In the genomic region with DNA sequence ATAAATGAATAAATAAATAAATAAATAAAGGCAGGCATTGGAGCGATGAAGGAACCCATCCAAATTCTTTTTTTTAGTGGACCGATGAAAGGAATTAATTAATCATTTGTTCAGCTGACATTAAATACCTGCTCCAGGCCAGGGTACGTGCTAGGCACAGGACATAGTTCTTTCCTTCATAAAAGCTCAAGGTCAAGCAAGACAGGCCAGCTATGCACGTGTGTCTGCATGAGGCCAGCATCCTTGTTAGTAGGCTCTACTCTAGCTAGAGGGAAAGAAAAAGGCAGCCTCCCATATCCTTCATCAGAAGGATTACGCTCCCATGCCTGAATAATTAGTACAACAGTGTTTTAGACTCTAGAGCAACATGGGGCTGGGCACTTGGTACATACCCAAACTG, we compare ENCODE assay signal across 24 mouse cellular contexts. TPM values are rescaled to one million over a fixed set of nuclear protein-coding genes. Genes with fewer than 3 reads are reported as not detected.
DNase-seq lines count a peak whose midpoint lies in the region; ATAC-seq lines count a peak whose summit lies in the region.
"Had no signal": no experiment of that assay in that cellular context is flagged by ENCODE, and none has a peak within 500 bp of the region (broad histone marks: within the 10 kb centered on the region; RNA-seq: fewer than 3 reads in every experiment).

No protein-coding gene starts in this region.

- H3K27ac ChIP-seq in kidney, embryonic 16.5 days (ENCODE audit: low read length), result no peak overlapping the region
- H3K27ac ChIP-seq: embryonic facial prominence, embryonic 12.5 days; embryonic facial prominence, embryonic 15.5 days; gastrocnemius, adult 2 months; hindbrain, embryonic 12.5 days; hindbrain, embryonic 15.5 days had no signal

- H3K36me3 ChIP-seq in kidney, embryonic 16.5 days (ENCODE audit: insufficient read depth, low read length), result no peaks in the 10 kb centered on the region
- H3K36me3 ChIP-seq: embryonic facial prominence, embryonic 12.5 days; embryonic facial prominence, embryonic 15.5 days; G1E; hindbrain, embryonic 12.5 days; hindbrain, embryonic 15.5 days had no signal

- no peak for ATAC-seq in kidney, embryonic 16.5 days (ENCODE audit: low FRiP score, low TSS enrichment)
- ATAC-seq: forebrain, embryonic 14.5 days; forebrain, postnatal 0 days; Patski had no signal

- no peaks in the 10 kb centered on the region for H3K4me1 ChIP-seq in kidney, embryonic 16.5 days (ENCODE audit: insufficient read depth, low read length)
- H3K4me1 ChIP-seq: hindbrain, embryonic 12.5 days; hindbrain, embryonic 15.5 days had no signal

- no peaks in the 10 kb centered on the region for H3K9me3 ChIP-seq in kidney, embryonic 16.5 days (ENCODE audit: low read length)
- H3K9me3 ChIP-seq: embryonic facial prominence, embryonic 12.5 days; embryonic facial prominence, embryonic 15.5 days; G1E; hindbrain, embryonic 12.5 days; hindbrain, embryonic 15.5 days had no signal

- no peak overlapping the region for H3K9ac ChIP-seq in kidney, embryonic 16.5 days (replicated peaks; ENCODE audit: low read length)
- H3K9ac ChIP-seq: embryonic facial prominence, embryonic 12.5 days; embryonic facial prominence, embryonic 15.5 days; forebrain, postnatal 0 days; hindbrain, embryonic 12.5 days; hindbrain, embryonic 15.5 days had no signal

- no peak overlapping the region for H3K4me2 ChIP-seq in kidney, embryonic 16.5 days (replicated peaks; ENCODE audit: low read depth, low read length)
- H3K4me2 ChIP-seq: embryonic facial prominence, embryonic 12.5 days; embryonic facial prominence, embryonic 15.5 days; heart, embryonic 11.5 days; hindbrain, embryonic 12.5 days; hindbrain, embryonic 15.5 days had no signal

- DNase-seq in kidney, adult 11 months, result peak; percentile 89
- peak; percentile 78 to 84 for DNase-seq in kidney, adult 8-10 months
- DNase-seq in kidney, postnatal 4 days, result no peak
- peak; percentile 51 to 80 for DNase-seq in kidney, postnatal 25 days
- no peak for DNase-seq in gastrocnemius, postnatal 4 days (ENCODE audit: low spot score in 2 of 2)
- DNase-seq: adrenal gland, postnatal 10 days; adrenal gland, postnatal 36 days; B cell, adult 2 months; cerebellum, adult 18-20 months; cerebellum, adult 9-10 months; forebrain, postnatal 0 days; gastrocnemius, adult 2 months; gastrocnemius, postnatal 14 days had no signal

- no peak overlapping the region for H3K4me3 ChIP-seq in kidney, embryonic 16.5 days (ENCODE audit: low read length)
- H3K4me3 ChIP-seq: embryonic facial prominence, embryonic 12.5 days; embryonic facial prominence, embryonic 15.5 days; gastrocnemius, adult 2 months; hindbrain, embryonic 12.5 days; hindbrain, embryonic 15.5 days had no signal

- H3K27me3 ChIP-seq in kidney, embryonic 16.5 days (ENCODE audit: insufficient read depth, low read length), result no peaks in the 10 kb centered on the region
- H3K27me3 ChIP-seq: embryonic facial prominence, embryonic 15.5 days; hindbrain, embryonic 12.5 days; hindbrain, embryonic 15.5 days; Patski had no signal

- 79% methylated on average over 5 of the region's 5 CpGs for WGBS in kidney, embryonic 16.5 days

RNA-seq across cellular contexts. Expression of a gene that starts 14.9 kb away (rescaled TPM):
- 1.00 and 1.2 TPM in 2 replicates for polyA plus RNA-seq in kidney, embryonic 16.5 days (2015; fragmentation: Nextera tagmentation; extraction: Ambion mirVana)
- 1 to 10 TPM in 1 of 2 experiments, under 1 TPM in 1; 0.83 to 1.1 TPM for total RNA-seq in gastrocnemius, postnatal 4 days (2021)
- total RNA-seq: CH12.LX, G1E had no signal
- polyA plus RNA-seq: G1E had no signal

RNA-seq across cellular contexts. Expression of a gene that starts 32.8 kb away (rescaled TPM):
- 4.2 and 5.4 TPM in 2 replicates for polyA plus RNA-seq in kidney, embryonic 16.5 days (2015; fragmentation: Nextera tagmentation; extraction: Ambion mirVana)
- total RNA-seq in gastrocnemius, postnatal 4 days (2021), result 1 to 10 TPM; 3.3 to 3.6 TPM
- total RNA-seq: CH12.LX, G1E had no signal
- polyA plus RNA-seq: G1E had no signal

RNA-seq across cellular contexts. Expression of a gene that starts 55.9 kb away (rescaled TPM):
- polyA plus RNA-seq in kidney, embryonic 16.5 days (2015; fragmentation: Nextera tagmentation; extraction: Ambion mirVana), result 50.3 and 55.0 TPM in 2 replicates
- 10 to 100 TPM; 65.2 to 67.1 TPM for total RNA-seq in gastrocnemius, postnatal 4 days (2021)
- total RNA-seq: CH12.LX; hematopoietic stem cell, adult 5-6 weeks had no signal
- polyA plus RNA-seq: G1E had no signal

Comparison
In these comparisons a context has a peak if more than half of its experiments do, and no peak if none do; other contexts are left out.
1. DNase-seq: peak in kidney, adult 11 months (single experiment), kidney, adult 8-10 months (2 of 2) and kidney, postnatal 25 days (2 of 2); none in kidney, postnatal 4 days (0 of 2) and gastrocnemius, postnatal 4 days (0 of 2).